Mouse (Mus musculus): ENCODE data around the gene Rmdn3. TPM values are rescaled to one million over a fixed set of nuclear protein-coding genes. Genes with fewer than 3 reads are reported as not detected.

The Rmdn3 gene
- polyA plus RNA-seq, 1 experiment from 2014 or later = 27.9 TPM

- H3K36me3 ChIP-seq (ENCODE audit: inconsistent target) = 0 out of 2 replicates have a peak, but pooled peaks cover 5% of the 10 kb centered on the region
- no peaks in the 10 kb centered on the region for H3K79me2 ChIP-seq (ENCODE audit: inconsistent target)
- H3K4me3 ChIP-seq (ENCODE audit: inconsistent target) = no peak overlapping the region
- H3K27ac ChIP-seq = no peak overlapping the region
These were observed 55.3 kb downstream of the Rmdn3 start for GRCm38 (mm10) chr2:119101552-119101951.

Other genes with a start within 250 kb of the Rmdn3 start
- gene Chst14, start 230.5 kb downstream of the Rmdn3 start, polyA plus RNA-seq (2018) = 17.8 to 32.1 TPM (median 29.0 TPM) in 3 replicates
- gene Ccdc32, start 127.6 kb downstream of the Rmdn3 start, polyA plus RNA-seq (2018) = 22.4 to 25.3 TPM (median 25.0 TPM) in 3 replicates
- gene Rpusd2, start 122.2 kb downstream of the Rmdn3 start, polyA plus RNA-seq (2018) = 1.7 to 3.6 TPM (median 2.4 TPM) in 3 replicates
- gene Knl1, start 109.9 kb downstream of the Rmdn3 start, polyA plus RNA-seq (2018) = 0.27 to 2.3 TPM (median 1.2 TPM) in 3 replicates
- gene Rad51, start 44.2 kb downstream of the Rmdn3 start, polyA plus RNA-seq (2018) = 0.33 to 11.7 TPM (median 3.7 TPM) in 3 replicates
- 0.47 TPM in 1 of 3 replicates, not detected in the others for gene Gchfr, start 10.7 kb upstream of the Rmdn3 start, polyA plus RNA-seq (2018)
- gene Gm14137, start 17.5 kb upstream of the Rmdn3 start, polyA plus RNA-seq (2018) = not detected in 3 replicates
- gene Zfyve19, start 51.6 kb upstream of the Rmdn3 start, polyA plus RNA-seq (2018) = 19.2 to 23.2 TPM (median 20.3 TPM) in 3 replicates
- gene Dnajc17, start 51.8 kb upstream of the Rmdn3 start, polyA plus RNA-seq (2018) = 14.2 to 28.9 TPM (median 14.3 TPM) in 3 replicates
- gene Ppp1r14d, start 72.9 kb upstream of the Rmdn3 start, polyA plus RNA-seq (2018) = not detected in 3 replicates
- gene Spint1, start 80.3 kb upstream of the Rmdn3 start, polyA plus RNA-seq (2018) = 0.32 to 0.56 TPM (median 0.54 TPM) in 3 replicates
- 3.1 to 15.6 TPM (median 13.6 TPM) in 3 replicates for gene Rhov, start 114.2 kb upstream of the Rmdn3 start, polyA plus RNA-seq (2018)
- 37.4 to 56.2 TPM (median 46.6 TPM) in 3 replicates for gene Vps18, start 131.7 kb upstream of the Rmdn3 start, polyA plus RNA-seq (2018)
- gene Dll4, start 168.8 kb upstream of the Rmdn3 start, polyA plus RNA-seq (2018) = not detected in 3 replicates
- gene Chac1, start 194.2 kb upstream of the Rmdn3 start, polyA plus RNA-seq (2018) = 0.11 to 0.31 TPM in 2 of 3 replicates, not detected in the other

Data from macrophage (primary cell).